Mouse (Mus musculus) megakaryocyte, embryonic 14.5 days (primary cell): ENCODE data around the gene Sobp.

ENCODE experiments used
- FLI1 ChIP-seq: IDR thresholded peaks from 2 replicates; pipeline ENCODE4 v1.6.1; 2012; ENCODE audit warnings: low read length, inconsistent platforms, mixed read lengths
- GATA1 ChIP-seq: IDR thresholded peaks from 3 replicates; pipeline ENCODE4 v1.6.1; 2012; ENCODE audit warnings: mixed read lengths, low read length, inconsistent platforms, borderline replicate concordance

DNA sequence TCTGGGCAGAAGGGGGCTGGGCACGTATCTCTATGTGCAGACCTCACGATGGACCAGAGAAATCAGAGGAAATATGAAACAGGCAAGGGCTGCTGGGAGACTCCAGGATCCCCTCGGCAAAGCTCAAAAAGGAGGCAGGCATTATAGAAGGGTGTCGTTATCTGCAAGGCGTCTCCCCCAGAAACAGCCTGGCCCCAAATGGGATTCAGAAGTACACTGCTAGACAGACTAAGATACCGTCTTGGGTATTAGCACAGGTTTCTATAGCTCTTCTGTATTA is 90.3 kb downstream of the Sobp start:
- TF ChIP-seq GATA1 (no peak), FLI1 (no peak)
